Mouse (Mus musculus): Measurements from ENCODE around the gene Dmbx1.

GRCm38 (mm10) chr4:115886875-115887274 lies 52.9 kb downstream of the Dmbx1 start:
- TF ChIP-seq CTCF (IDR thresholded peaks at IDR 0.05; ENCODE audit: low read depth) (no peak), EP300 (IDR thresholded peaks at IDR 0.05; ENCODE audit: low read depth) (no peak)

Measured in liver, embryonic 14.5 days (tissue).